Mouse (Mus musculus) Muller cell, postnatal 12 days (primary cell): ENCODE measurements around the gene Spaca4.

Experiments
- DNase-seq: peaks from one replicate; pipeline ENCODE4 v3.0.0-alpha.2; 2015; ENCODE audit errors: inconsistent ontology term

The Spaca4 gene

DNA sequence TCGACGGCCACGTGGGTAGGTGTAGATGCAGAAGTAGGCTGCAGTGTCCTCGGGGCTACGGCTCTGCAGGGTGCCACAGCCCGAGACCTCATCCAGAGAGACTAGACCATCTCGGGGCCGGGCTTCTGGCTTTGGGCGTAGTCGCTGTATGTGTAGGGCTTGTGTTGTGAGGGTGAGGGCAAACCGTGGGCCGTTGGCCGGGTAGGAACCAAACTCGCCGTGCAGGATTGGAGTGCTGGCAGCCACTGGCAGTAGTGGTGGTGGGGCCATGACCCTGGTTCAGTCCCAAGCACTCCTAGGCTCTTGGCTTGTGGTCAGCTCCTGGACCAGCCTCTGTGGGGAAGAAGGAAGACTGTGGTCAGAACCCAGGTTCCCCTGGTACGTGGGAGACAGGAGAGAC is 12.2 kb downstream of the Spaca4 start:
- no peak for DNase-seq

DNA sequence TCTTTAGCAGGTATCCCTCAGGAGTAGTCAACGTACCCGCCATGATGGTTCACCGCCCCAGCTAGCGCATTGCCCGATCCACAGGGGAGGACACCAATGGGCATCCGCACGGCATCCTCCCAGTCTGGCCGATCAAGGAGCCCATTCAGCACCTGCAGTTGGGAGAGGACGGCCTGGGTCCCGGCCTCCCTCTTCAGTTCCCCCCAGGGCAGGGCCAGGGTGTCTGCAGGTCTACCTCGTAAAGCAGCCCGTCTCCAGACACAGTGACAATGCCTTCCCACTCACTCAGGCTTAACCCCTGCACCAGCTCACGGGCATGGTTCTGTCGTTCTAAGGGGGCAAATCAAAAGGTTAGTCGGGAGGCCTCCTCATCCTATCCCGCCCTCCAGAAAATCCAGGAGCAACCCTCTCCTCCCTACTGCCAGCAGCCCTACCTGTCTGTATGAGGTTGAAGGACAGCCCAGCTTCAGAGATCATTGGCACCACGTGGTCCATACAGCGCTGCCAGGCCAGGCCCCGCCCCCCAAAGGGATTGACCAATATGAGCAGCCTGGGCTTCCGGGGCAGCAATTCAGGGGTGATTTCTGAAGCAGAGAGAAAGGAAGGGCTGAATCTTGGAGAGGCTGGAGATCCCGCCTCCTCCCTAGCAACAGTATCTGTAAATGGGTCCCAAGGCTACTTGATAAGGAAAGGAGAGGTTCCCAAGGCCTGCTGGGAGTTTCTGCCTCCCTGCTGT is 13.4 kb downstream of the Spaca4 start:
- peak; percentile 49 for DNase-seq

DNA sequence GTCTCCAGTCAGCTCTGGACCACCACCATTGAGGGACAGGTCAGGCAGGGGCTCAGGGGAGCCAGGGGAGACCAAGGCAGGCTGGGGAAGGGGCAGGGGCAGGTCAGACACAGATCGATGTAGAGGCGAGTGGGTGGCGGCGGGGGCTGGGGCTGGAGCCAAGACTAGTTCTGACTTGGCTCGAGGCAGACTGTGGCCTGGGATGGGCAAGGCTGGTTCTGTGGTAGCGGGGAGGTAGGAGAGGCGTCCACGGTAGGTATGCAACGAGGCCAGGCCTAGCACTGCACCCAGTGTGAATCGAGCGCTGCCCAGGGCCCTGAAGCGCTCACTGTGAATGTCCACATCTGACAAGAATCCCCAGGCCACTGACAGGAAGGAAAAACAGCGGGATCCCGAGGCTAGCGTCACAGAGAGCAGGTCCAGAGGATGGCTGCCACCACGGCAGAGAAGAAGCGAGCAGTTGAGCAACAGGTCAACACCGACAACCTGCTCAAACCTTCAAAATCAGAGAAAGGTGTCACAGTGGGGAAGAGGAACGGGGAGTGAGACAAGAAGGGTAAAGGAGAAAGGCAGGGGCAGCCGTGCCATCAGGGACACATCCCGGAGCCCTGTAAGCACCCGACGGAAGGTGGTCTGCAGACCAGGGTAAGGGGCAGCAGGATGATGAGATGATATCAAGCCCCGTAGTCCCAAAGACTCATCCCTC is 14.1 kb downstream of the Spaca4 start:
- no peak for DNase-seq

DNA sequence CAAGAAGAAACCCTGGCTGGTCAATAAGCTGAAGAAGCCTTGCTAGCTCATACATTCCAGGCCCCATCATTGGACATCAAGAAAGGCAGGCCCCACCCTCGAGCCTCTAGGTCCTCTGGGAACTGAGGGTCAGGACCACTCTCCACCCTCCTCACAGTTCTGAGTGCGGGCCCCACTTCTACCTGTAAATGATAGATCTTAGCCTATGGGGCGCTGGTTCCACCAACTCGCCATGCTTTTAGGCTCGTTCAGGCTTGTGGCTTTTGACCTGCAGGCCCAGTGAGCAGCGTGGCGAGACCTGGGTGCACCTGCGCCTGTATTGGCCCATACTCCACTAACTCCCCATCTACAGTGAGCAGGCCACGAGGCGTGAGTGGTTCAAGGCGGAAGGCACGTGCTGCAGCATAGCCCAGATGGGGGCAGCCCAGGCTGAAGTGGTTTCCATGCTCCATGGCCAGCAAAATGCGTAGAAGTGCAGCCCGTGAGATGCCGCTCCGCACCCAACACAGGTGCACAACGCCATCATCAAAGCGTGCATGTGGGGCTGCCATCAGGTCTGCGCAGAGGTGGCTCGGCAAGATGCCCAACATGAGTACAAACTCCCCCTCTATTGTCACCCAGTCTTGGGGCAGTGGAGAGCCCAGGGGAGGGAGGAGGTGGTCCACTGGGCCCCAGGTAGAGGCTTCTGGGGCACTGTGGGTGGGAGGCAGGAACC is 15.0 kb downstream of the Spaca4 start:
- no peak for DNase-seq

DNA sequence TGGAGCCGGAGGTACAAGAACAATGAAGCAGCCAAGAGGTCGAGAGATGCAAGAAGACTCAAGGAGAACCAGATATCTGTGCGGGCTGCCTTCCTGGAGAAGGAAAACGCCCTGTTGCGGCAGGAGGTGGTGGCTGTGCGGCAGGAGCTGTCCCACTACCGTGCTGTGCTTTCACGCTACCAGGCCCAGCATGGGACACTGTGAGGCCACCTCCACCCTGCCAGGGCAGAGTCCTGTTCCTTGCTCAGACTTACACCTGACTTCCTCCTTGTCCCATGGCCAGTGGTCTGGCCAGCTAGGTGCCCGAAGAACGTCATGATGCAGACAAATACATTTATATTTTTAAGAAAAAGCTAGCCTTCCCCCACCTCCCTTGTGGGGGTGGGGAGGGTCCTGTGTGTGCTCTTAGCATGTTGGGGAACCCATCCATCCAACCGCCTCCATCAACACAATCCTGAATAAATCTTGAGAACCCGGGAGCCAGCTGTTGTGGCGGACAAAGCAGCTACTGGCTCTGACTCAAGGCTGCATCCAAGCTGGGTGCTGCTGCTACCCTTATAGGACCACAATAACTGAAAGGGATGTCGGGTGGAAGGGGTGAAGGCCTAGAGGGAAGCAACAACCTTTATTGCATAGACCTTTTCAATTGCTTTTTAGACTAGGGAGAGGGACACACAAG is 15.8 kb downstream of the Spaca4 start:
- DNase-seq: no peak

DNA sequence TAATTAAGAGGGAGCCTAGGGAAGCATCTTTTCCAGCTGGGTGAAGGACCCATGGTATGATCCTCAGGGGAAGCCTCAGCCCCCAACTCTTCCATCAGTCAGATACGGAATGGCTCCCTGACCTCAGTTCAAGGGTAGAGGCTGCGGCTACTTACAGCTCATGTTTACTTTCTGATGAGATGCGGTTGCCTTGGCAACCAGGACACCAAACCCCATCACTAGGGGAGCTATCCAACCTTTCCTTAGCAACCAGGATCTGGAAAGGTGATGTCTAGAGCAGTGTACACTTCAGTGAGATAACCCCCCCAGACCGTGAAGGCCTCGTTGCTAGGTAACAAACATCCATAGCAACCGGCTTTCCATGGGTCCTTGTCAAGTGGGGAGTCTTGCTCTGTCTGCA is 16.6 kb downstream of the Spaca4 start:
- DNase-seq: no peak

DNA sequence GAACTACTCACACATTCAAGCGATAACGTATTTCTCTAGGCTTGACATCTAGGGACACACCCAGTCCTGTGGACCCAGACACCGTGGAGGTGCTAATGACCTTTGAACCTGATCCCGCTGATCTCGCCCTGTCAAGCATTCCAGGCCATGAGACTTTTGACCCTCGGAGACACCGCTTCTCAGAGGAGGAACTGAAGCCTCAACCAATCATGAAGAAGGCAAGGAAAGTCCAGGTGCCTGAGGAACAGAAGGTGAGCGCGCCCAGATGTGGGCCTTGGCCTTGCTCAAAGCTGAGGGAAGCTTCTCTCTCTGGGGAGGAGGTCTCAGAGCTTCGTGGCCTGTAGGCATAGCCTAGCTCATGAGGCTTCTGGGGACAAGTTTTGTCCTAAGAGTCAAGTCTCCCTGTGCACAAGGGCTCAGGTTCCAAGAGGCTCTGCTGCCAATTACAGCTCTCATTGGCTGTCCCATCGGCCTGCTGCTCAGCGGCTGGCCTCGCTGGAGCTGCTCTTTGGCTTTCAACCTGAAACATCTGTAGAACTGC is 17.3 kb downstream of the Spaca4 start:
- no peak for DNase-seq

DNA sequence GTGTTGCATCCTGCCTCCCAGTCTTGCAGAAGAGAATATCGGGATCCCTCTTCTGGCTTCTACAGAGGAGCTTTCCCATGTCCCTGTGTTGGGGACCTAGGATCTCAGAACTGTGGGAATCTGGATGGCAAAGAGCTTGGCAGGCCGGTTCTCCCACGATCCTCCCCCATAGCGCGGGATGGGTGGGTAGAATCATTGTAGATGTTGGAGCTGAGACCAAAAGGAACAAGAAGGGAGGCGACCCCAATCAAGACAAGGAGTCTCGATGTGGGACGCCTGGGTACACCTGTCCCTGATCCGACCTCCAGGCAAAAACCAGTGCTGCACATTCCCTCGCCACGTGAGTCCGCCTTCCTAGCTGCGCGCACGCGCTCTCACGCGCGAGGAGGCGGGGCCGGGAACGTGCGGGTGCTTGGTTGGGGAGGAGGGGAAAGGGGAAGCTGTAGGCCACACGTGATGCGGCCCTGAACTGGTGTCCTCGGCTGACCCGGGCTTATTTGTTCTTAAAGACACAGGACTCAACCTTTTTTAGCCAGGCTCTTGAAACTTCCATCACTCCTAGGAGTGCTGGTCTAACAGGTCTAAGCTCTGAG is 18.1 kb downstream of the Spaca4 start:
- peak; percentile 97 for DNase-seq

DNA sequence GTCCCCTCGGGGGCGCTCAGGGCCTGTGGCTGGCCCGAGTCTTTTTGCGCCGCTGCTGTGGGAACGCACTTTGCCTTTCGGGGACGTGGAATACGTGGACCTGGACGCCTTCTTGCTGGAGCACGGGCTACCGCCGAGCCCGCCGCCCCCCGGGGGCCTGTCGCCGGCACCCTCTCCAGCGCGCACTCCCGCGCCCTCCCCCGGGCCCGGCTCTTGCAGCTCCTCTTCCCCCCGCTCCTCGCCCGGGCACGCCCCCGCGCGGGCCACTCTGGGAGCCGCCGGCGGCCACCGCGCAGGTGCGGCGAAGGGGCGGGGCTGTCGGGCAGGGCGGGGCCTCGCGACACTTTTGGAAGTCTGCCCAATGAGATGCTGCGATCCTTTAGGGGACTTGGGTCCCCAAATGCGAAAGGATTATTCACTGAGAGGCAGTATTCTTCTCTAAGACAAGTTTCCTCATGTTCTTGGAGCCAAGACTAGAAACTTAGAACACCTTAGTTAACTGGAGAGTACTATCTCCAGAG is 18.8 kb downstream of the Spaca4 start:
- DNase-seq: peak; percentile 94

DNA sequence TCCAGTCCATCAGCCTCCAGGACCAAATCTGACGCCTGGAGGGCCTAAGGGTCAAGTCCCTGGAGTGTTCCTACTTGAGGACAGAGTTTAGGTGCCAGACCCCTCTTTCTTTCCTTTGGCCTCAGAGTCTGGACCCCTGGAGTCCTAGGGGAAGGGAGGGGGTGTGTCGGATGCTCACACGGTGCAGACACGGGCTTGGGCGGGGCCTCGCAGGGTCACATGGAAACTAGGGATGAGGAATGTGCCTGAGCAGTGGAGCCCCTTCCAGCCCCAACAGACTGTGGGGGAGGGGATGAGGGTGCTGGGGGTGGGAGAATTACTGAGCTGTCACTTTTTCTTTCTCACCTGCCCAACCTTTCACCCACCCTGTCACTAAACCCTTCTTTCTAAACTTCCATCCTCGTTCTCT is 19.7 kb downstream of the Spaca4 start:
- peak; percentile 95 for DNase-seq

DNA sequence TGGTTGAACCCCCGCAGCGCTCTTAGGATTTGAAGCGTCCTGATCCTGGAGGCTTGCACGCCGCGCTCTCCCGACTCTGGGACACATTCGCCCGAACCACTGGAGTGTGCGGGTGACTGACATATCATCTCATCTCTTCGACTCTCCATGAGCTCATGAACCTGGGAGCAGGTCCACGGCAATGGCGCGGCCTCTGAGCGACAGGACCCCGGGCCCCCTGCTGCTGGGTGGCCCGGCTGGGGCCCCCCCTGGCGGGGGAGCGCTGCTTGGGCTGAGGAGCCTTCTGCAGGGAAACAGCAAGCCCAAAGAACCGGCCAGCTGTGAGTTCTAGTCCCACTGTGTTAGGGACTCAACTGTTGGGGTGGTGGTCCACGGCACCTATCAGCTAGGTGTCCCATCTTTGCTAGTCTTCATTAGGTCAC is 20.2 kb downstream of the Spaca4 start:
- DNase-seq: no peak

DNA sequence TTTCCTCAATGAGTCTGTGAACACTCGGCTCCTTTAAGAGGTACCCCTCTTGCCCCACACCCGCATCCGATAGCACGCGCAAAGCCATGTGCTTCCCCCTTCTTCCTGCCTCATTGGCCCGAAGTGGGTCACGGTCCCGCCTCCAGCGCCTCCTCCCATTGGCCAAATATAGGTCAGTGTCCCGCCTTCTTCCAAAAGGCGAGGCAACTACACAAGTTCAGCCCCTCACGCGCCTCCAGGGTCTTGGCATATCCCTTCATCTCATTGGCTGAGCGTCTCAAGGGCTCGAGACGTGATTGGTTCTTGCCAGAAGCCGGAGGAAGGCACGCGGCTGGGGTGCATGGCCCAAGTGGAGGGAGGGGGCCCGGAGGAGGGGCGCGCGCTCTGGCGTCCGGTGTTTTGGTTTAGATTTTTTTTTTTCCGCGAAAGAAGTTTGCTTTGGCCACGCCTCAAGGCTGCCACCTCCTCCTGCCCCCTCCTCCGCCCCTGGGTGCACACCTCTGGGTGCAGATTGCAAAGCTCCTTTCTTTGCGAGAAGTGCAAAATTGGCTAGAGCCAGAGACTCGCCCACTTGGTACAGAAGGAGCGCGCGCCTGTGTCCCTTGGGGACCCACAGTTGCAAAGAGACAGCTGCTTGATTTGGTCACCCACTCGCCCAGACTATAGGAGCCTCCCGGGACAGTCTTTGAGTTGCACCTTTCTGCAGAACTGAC is 20.7 kb downstream of the Spaca4 start, which contains the start of gene Dbp:
Dbp (plus strand) TSS at position 359 of the 713 bp plus-strand sequence.
- DNase-seq: peak; percentile 100

DNA sequence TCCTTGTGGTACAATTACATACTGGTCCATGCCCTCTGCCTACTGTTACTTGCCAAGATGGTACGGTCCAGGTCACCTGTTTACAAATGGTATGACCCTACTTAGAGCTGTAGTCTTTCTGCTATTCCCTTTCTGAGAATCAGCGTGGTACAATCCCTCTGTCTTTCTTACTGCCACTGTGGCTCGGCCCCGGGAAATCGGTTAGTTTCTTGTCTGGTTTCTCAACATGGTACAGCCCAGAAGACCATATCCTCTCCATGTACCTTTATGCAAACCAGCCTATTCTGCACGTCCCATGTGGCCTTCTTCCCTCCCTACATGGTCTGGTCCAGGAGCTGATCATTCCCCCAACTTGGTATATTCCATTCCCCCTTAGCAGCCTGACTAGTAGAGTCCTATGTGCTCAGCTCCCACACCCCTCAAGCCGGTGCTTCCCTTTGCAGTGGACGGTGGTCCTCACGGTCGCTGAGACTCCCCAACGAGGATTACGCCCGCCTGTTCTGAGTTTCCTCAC is 21.5 kb downstream of the Spaca4 start:
- DNase-seq: peak; percentile 94

DNA sequence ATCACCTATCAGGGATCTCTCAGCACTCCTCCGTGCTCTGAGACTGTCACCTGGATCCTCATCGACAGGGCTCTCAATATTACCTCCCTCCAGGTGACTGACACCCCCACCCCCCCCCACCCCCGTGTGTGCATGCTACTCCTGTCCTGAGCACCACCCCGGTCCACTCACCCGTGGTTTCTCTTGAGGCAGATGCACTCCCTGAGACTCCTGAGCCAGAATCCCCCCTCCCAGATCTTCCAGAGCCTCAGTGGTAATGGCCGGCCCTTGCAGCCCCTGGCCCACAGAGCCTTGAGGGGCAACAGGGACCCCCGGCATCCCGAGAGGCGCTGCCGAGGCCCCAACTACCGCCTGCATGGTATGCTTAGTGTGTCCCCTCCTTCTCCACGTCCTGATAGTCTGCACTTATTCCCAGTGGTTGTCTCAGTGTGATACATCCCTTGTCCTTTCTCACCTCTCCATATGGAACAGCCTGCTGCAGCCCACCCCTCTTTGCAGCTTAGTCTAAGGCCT is 22.0 kb downstream of the Spaca4 start:
- DNase-seq: no peak

DNA sequence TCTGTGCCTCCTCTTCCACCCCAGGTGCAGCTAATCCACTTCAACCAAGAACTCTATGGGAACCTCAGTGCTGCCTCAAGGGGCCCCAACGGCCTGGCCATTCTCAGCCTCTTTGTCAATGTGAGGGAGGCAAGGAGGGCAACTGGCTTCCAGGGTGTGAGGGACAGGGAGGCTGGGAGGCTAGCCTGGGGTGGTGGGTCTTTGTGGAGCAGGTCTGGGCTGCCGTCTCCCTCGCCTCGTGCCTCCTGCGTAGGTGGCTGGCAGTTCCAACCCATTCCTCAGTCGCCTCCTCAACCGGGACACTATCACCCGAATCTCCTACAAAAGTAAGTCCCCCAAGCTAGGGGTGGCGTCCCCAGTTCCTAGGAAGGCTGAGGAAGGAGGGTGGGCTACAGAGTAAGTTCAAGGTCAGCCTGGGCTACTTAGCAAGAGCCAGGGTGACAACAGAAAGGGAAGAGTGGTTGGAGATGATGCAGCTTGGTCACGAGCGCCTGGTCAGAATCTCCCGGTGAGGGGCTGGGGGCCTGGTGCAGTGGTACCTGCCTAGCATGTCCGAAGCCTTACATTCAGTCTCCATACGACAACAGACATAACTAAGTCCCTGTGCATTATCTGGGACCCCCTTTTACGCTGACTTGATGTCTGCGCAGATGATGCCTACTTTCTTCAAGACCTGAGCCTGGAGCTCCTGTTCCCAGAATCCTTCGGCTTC is 22.6 kb downstream of the Spaca4 start:
- DNase-seq: no peak

DNA sequence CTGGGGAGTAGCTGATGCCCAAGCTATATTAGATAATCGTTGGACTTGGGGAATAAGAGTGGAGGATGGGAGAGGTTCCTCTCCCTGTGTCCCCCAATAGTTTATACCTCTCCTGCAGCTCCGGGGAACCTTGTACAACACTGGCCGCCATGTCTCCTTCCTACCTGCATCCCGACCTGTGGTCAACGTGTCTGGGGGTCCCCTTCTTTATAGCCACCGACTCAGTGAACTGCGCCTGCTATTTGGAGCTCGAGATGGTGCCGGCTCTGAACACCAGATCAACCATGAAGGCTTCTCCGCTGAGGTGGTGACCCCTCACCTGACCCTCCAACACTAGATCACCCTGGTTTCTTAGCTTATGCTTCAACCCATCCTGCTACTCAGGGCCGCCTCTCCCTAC is 23.3 kb downstream of the Spaca4 start:
- no peak for DNase-seq

DNA sequence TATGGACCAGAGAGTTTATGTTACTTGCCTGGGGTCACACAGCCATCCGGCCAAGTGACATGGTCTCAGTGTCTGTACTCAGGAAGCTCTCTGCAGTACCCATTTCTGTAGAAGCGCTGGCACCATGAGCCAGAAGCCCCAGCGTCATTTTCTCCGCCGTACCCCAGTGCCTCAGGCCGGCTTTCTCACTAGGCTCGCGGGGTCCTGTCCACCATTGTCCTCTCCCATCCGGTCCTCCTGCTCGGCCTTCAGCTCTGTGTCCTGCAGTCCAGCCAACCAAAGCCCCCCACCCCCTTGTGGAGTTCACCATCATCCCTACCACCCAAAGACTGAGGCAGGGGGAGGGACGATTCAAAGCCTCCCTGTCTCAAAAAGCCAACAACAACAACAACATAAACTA is 24.0 kb downstream of the Spaca4 start:
- no peak for DNase-seq

DNA sequence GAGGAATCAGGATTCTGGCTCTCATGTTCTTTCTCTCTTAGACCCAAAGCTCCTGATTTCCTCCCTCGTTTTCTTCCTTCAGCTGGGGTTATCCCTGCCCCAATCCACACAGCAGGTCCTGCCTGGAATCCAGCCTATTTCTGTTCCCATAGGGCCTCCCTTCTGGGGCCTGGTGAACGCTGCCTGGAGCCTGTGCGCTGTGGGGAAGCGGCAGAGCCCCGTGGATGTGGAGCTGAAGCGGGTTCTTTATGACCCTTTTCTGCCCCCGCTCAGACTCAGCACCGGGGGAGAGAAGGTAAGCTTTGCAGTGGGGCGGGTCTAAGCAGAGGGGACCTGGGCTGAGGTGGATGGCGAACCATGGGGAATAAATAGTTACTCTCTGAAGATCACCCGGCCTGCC is 24.5 kb downstream of the Spaca4 start:
- DNase-seq: no peak

DNA sequence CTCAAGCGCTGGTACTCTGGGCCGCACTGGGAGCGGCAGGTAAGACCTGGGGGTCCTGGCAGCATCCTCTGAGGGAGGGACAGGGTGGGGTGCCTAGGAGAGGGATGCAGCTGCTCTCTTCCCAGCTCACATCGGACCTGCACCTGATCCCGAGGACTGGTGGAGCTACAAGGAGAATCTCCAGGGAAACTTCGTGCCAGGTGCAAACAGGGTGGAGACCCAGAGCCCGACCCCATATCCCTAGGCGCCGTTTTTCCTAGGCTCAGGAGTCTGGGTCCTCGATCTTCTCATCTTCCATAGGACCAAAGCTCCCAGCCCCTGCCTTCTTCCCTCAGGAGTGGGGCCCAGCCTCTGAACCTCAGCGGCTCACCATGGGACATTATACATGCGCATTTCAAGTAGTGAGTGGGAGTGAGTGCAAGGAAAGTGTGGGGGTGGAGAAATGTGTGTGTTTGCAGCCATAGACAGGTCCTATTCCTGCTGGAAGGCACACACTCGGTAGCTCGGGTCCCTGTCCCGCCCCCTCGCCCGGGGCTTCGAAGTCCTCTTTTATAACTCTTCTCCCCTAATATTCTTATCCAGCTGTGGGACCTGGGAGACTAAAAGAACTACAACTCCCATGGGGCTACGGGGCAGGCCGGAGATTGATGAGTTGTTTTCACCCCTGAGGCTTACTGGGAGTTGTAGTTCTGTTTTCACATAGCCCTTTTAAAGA is 25.2 kb downstream of the Spaca4 start:
- peak; percentile 78 for DNase-seq
